Mouse (Mus musculus) left cerebral cortex, adult 11 months (tissue): Measurements from ENCODE around the gene Foxp2.

Experiments
- DNase-seq: peaks from one replicate; pipeline ENCODE4 v3.0.0; 2022; ENCODE audit warnings: low spot score

The Foxp2 gene

GRCm38 (mm10) chr6:15370827-15371226 lies 469.7 kb downstream of the Foxp2 start:
- no peak for DNase-seq

- no peak for DNase-seq
Observed at GRCm38 (mm10) chr6:15373621-15374020, 472.5 kb downstream of the Foxp2 start.

GRCm38 (mm10) chr6:15378261-15378660 lies 477.1 kb downstream of the Foxp2 start:
- no peak for DNase-seq

- no peak for DNase-seq
Observed at GRCm38 (mm10) chr6:15396462-15396861, 495.3 kb downstream of the Foxp2 start.

- DNase-seq, result no peak
Observed at GRCm38 (mm10) chr6:15397485-15397884, 496.3 kb downstream of the Foxp2 start.

GRCm38 (mm10) chr6:15401138-15401537 lies 500.0 kb downstream of the Foxp2 start:
- DNase-seq, result no peak

- no peak for DNase-seq
Observed at GRCm38 (mm10) chr6:15402026-15402425, 500.9 kb downstream of the Foxp2 start.

- no peak for DNase-seq
Observed at GRCm38 (mm10) chr6:15415099-15415498, 514.0 kb downstream of the Foxp2 start.

GRCm38 (mm10) chr6:15459701-15460100 lies 558.6 kb downstream of the Foxp2 start:
- DNase-seq, result no peak

- no peak for DNase-seq
Observed at GRCm38 (mm10) chr6:15463390-15463789, 562.2 kb downstream of the Foxp2 start.

- no peak for DNase-seq
Observed at GRCm38 (mm10) chr6:15465471-15465870, 564.3 kb downstream of the Foxp2 start.

- no peak for DNase-seq
Observed at GRCm38 (mm10) chr6:15466634-15467033, 565.5 kb downstream of the Foxp2 start.

- DNase-seq, result no peak
Observed at GRCm38 (mm10) chr6:15486909-15487308, 585.8 kb downstream of the Foxp2 start.
